ENCODE assay signal across 24 mouse cellular contexts in the genomic region with DNA sequence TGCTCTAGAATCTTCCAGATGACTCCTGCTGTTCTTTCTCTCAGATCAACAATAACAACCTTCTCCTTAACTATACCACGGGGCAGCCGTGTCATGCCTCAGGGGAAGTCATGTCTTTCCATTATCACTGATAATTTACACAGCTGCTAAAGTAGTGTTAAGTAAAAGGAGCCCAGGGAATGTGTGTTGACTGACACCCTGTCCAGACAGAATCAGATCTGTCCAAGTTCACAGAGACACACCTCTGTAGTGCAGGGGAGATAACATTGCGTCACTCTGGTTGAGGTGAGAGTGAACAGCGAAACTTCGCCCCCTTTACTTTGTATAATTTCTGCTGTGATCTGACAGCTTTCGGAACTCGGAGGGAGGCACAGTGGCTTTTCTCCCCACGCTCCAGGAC.
DNase-seq lines count a peak whose midpoint lies in the region; ATAC-seq and TF ChIP-seq lines count a peak whose summit lies in the region.
"Had no signal": no experiment of that assay in that cellular context is flagged by ENCODE, and none has a peak within 500 bp of the region (broad histone marks: within the 10 kb centered on the region; RNA-seq: fewer than 3 reads in every experiment).

No protein-coding gene starts in this region.

- no peaks in the 10 kb centered on the region for H3K9me3 ChIP-seq in heart, embryonic 16.5 days (replicated peaks; ENCODE audit: control insufficient read depth, low read length)
- H3K9me3 ChIP-seq in lung, embryonic 14.5 days (ENCODE audit: low read depth, low read length), result no peaks in the 10 kb centered on the region
- H3K9me3 ChIP-seq: forebrain, embryonic 12.5 days; hindbrain, embryonic 15.5 days; limb, embryonic 13.5 days; midbrain, embryonic 13.5 days; neural tube, embryonic 13.5 days had no signal

- peak overlapping the region; percentile 29 for H3K4me2 ChIP-seq in heart, embryonic 16.5 days (ENCODE audit: low read depth, low read length)
- H3K4me2 ChIP-seq in lung, embryonic 14.5 days, result no peak overlapping the region
- H3K4me2 ChIP-seq: forebrain, embryonic 12.5 days; hindbrain, embryonic 15.5 days; limb, embryonic 13.5 days; midbrain, embryonic 13.5 days; neural tube, embryonic 13.5 days had no signal

- no peaks in the 10 kb centered on the region for H3K36me3 ChIP-seq in heart, embryonic 16.5 days (ENCODE audit: control insufficient read depth, insufficient read depth)
- no peaks in the 10 kb centered on the region for H3K36me3 ChIP-seq in lung, embryonic 14.5 days (ENCODE audit: insufficient read depth)
- H3K36me3 ChIP-seq: forebrain, embryonic 12.5 days; hindbrain, embryonic 15.5 days; limb, embryonic 13.5 days; midbrain, embryonic 13.5 days; neural tube, embryonic 13.5 days had no signal

- peaks cover 42% of the 10 kb centered on the region for H3K4me1 ChIP-seq in heart, embryonic 16.5 days (ENCODE audit: control insufficient read depth, insufficient read depth, low read length)
- peaks cover 6% of the 10 kb centered on the region; the same call in 1 of the 2 replicates for H3K4me1 ChIP-seq in lung, embryonic 14.5 days (ENCODE audit: insufficient read depth)

- no peaks in the 10 kb centered on the region for H3K27me3 ChIP-seq in heart, embryonic 16.5 days (ENCODE audit: control insufficient read depth, insufficient read depth, low read length)
- H3K27me3 ChIP-seq in lung, embryonic 14.5 days (ENCODE audit: insufficient read depth, low read length), result no peaks in the 10 kb centered on the region
- H3K27me3 ChIP-seq: forebrain, embryonic 12.5 days; hindbrain, embryonic 15.5 days; limb, embryonic 13.5 days; midbrain, embryonic 13.5 days; neural tube, embryonic 13.5 days had no signal

- intact Hi-C loops in heart, postnatal 25 days (cut with DNase I), result no loop called here

- DNase-seq in heart, adult 11 months, result peak; percentile 72
- DNase-seq in heart, postnatal 25 days (ENCODE audit: low spot score), result no peak
- no peak for DNase-seq in heart, adult 18-20 months
- DNase-seq in lung, embryonic 14.5 days, result no peak
- no peak for DNase-seq in lung, postnatal 14 days
- no peak for DNase-seq in layer of hippocampus, postnatal 14 days (ENCODE audit: low spot score in 2 of 2)
- DNase-seq: adrenal gland, postnatal 36 days; B cell, adult 2 months; cerebellum, adult 18-20 months; cerebellum, postnatal 25 days; gastrocnemius, postnatal 36 days; kidney, adult 18-20 months; layer of hippocampus, postnatal 36 days; lung, adult 18-20 months; lung, postnatal 36 days; thymus, postnatal 14 days had no signal

- no peak for ATAC-seq in heart, embryonic 16.5 days (replicated peaks; ENCODE audit: extremely low read depth, insufficient read depth, low FRiP score)
- ATAC-seq in lung, embryonic 14.5 days (ENCODE audit: insufficient read depth), result peak; percentile 43; the same call in 1 of the 2 replicates
- peak; percentile 27 for ATAC-seq in megakaryocyte progenitor cell, adult 5-6 weeks (replicated peaks; ENCODE audit: poor library complexity)
- ATAC-seq: midbrain, embryonic 13.5 days had no signal

- no peak for TF ChIP-seq CTCF in lung, embryonic 14.5 days (IDR thresholded peaks at IDR 0.05; ENCODE audit: low read depth)

- 31% methylated on average over 8 of the region's 8 CpGs for WGBS in heart, embryonic 16.5 days
- WGBS in lung, embryonic 14.5 days, result 22% methylated on average over 8 of the region's 8 CpGs

- H3K9ac ChIP-seq in heart, embryonic 16.5 days (ENCODE audit: low read length), result no peak overlapping the region
- H3K9ac ChIP-seq in lung, embryonic 14.5 days, result no peak overlapping the region; the same call in 1 of the 2 replicates
- H3K9ac ChIP-seq: forebrain, embryonic 12.5 days; hindbrain, embryonic 15.5 days; limb, embryonic 13.5 days; midbrain, embryonic 13.5 days; neural tube, embryonic 13.5 days had no signal

- H3K4me3 ChIP-seq in heart, embryonic 16.5 days (ENCODE audit: low read length), result no peak overlapping the region
- no peak overlapping the region for H3K4me3 ChIP-seq in lung, embryonic 14.5 days (ENCODE audit: low read depth, low read length)
- H3K4me3 ChIP-seq: forebrain, embryonic 12.5 days; hindbrain, embryonic 15.5 days; limb, embryonic 13.5 days; midbrain, embryonic 13.5 days; neural tube, embryonic 13.5 days had no signal

- no peak overlapping the region for H3K27ac ChIP-seq in heart, embryonic 16.5 days (ENCODE audit: low read length)
- no peak overlapping the region for H3K27ac ChIP-seq in lung, embryonic 14.5 days (ENCODE audit: low read depth)
- H3K27ac ChIP-seq: forebrain, embryonic 12.5 days; hindbrain, embryonic 15.5 days; kidney, postnatal 0 days; limb, embryonic 13.5 days; midbrain, embryonic 13.5 days; neural tube, embryonic 13.5 days had no signal
